Mouse (Mus musculus) lung, adult 2 months (tissue): Measurements from ENCODE around the gene Gpr155.

Experiments
- CTCF ChIP-seq: fragments of 200-500 bp; IDR thresholded peaks from 2 replicates; pipeline ENCODE4 v1.5.1; 2011; ENCODE audit warnings: mild to moderate bottlenecking, low read length, control low read depth; ENCODE audit not compliant: insufficient read depth
- POLR2A ChIP-seq: fragments of 200-500 bp; IDR thresholded peaks from 2 replicates; pipeline ENCODE4 v1.6.1; 2011; ENCODE audit warnings: low read depth, mild to moderate bottlenecking, control low read depth, low read length, borderline replicate concordance; ENCODE audit errors: extremely low read depth

DNA sequence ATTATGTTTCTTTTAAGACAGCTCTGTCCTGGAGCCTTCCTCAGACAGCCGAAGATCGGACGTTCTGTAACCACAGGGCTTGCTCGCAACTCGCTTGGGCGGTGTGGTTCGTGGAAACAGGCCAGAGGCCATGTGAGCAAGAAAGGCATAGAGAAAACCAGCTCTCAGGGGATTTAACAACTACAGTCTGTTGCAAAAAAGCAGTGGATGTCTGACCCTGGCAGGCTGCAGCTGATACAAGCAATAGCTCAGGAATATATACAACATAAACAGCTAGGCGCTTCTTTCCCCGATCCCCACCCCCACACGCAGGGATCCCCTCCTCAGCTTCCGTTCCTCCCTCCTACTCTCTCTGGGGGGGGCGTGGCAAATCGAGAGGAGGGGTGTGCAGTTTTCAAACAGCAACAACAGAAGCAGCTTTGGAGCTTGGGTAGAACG lies 45.6 kb upstream of the Gpr155 start:
- no peak for TF ChIP-seq POLR2A
- no peak for TF ChIP-seq CTCF
